Mouse (Mus musculus): ENCODE measurements around the gene Mrpl28. TPM values are rescaled to one million over a fixed set of nuclear protein-coding genes. Genes with fewer than 3 reads are reported as not detected.
"Not testable (repeated sequence)": the region's sequence is repeated elsewhere in the genome, so short reads cannot be mapped to it uniquely, and the experiment has no call there.

The Mrpl28 gene
- total RNA-seq, 2 experiments from 2014 or later = 78.4 to 91.8 TPM

DNA sequence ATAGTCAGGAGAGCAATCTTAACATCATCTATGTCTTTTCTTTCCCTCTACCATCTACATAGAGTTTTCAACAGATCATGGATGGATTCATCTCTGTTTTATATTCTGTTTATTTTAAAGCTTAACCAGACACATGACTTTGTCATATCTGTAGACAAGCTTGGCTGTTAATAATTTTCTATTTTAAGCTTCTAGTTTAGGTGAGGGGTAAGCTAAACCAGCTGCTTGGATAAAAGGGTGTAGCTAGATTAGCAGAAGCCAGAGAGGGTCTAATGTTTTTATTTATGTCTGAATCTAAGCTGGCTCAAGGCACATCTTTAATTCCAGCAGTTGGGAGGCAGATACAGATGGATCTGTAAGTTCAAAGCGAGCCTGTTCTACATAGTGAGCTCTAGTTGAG is 39.4 kb downstream of the Mrpl28 start:
- DNase-seq (ENCODE audit: low spot score in 2 of 2) = no peak

DNA sequence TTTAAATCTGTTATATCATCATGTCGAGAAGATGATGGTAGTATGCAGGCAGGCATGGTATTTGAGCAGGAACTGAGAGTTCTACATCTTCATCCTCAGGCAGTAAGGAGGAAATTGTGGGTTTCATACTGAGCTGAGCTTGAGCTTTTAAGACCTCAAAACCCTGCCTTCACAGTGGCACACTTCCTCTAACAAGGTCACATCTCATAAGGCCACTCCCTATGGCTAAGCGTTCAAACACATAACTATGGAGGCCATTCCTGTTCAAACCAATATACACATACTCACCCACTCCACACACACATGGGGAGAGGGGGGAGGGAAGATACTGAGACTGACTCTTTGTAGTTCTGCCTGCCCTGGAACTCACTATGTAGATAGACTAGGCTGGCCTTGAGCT is 44.7 kb downstream of the Mrpl28 start:
- DNase-seq (ENCODE audit: low spot score in 2 of 2) = no peak

DNA sequence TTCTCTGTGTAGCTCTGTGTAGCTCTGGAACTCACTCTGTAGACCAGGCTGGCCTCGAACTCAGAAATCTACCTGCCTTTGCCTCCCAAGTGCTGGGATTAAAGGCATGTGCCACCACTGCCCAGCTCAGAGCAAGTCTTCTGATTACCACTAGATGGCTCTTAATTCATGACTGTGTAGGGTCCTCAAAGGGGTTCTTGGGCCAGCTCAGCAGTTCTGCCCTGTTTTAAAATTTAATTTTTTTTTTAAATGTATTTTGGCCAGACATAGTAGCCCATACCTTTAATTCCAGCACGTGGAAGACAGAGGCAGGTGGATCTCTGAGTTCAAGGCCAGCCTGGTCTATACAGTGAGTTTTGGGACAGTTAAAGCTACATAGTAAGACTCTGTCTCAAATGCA is 51.9 kb downstream of the Mrpl28 start:
- not testable (repeated sequence) for DNase-seq (ENCODE audit: low spot score in 2 of 2)

Other genes starting within 250 kb of the Mrpl28 start
- gene Mettl26, start 248.4 kb upstream of the Mrpl28 start, total RNA-seq (2021) = 10 to 100 TPM; 80.4 to 81.3 TPM
- gene Wfikkn1, start 242.6 kb upstream of the Mrpl28 start, total RNA-seq (2021) = 1 to 10 TPM; 5.1 to 5.2 TPM
- 10 to 100 TPM; 36.4 to 38.1 TPM for gene Rab40c, start 203.8 kb upstream of the Mrpl28 start, total RNA-seq (2021)
- gene Pigq, start 178.6 kb upstream of the Mrpl28 start, total RNA-seq (2021) = 100 to 1,000 TPM in 1 of 2 experiments, 10 to 100 TPM in 1; 97.7 to 115 TPM
- gene Nhlrc4, start 178.5 kb upstream of the Mrpl28 start, total RNA-seq (2021) = 1 to 10 TPM in 1 of 2 experiments, under 1 TPM in 1; 0.54 to 1.5 TPM
- gene A930017K11Rik, start 170.9 kb upstream of the Mrpl28 start, total RNA-seq (2021) = 1 to 10 TPM in 1 of 2 experiments, not detected in 1; 1.1 TPM
- 10 to 100 TPM; 24.0 to 24.2 TPM for gene Capn15, start 137.7 kb upstream of the Mrpl28 start, total RNA-seq (2021)
- gene Rab11fip3, start 53.9 kb upstream of the Mrpl28 start, total RNA-seq (2021) = 10 to 100 TPM; 17.8 to 28.5 TPM
- gene Decr2, start 33.2 kb upstream of the Mrpl28 start, total RNA-seq (2021) = 10 to 100 TPM; 22.7 to 33.3 TPM
- gene Nme4, start 27.9 kb upstream of the Mrpl28 start, total RNA-seq (2021) = 10 to 100 TPM; 13.4 to 14.7 TPM
- 10 to 100 TPM in 1 of 2 experiments, 1 to 10 TPM in 1; 7.4 to 12.2 TPM for gene Tmem8, start 10.2 kb upstream of the Mrpl28 start, total RNA-seq (2021)
- gene Axin1, start 15.2 kb downstream of the Mrpl28 start, total RNA-seq (2021) = 10 to 100 TPM; 51.7 to 57.2 TPM
- 10 to 100 TPM in 1 of 2 experiments, 1 to 10 TPM in 1; 2.5 to 43.9 TPM for gene Pdia2, start 75.6 kb downstream of the Mrpl28 start, total RNA-seq (2021)
- gene Rgs11, start 79.5 kb downstream of the Mrpl28 start, total RNA-seq (2021) = 10 to 100 TPM; 40.7 to 47.8 TPM
- gene Arhgdig, start 84.3 kb downstream of the Mrpl28 start, total RNA-seq (2021) = 10 to 100 TPM; 14.8 to 31.9 TPM
- 10 to 100 TPM; 90.2 to 99.6 TPM for gene Fam234a, start 120.7 kb downstream of the Mrpl28 start, total RNA-seq (2021)
- gene Luc7l, start 129.4 kb downstream of the Mrpl28 start, total RNA-seq (2021) = 10 to 100 TPM; 80.8 to 85.2 TPM

All from adrenal gland, postnatal 4 days (tissue).